Mouse (Mus musculus) G1E (cell line): ENCODE data around the gene Pxn. TPM values are rescaled to one million over a fixed set of nuclear protein-coding genes. Genes with fewer than 3 reads are reported as not detected.

Source experiments
- ATAC-seq: 2 replicates; pipeline ENCODE4 v1.8.0; 2016; ENCODE audit warnings: mild to moderate bottlenecking; ENCODE audit not compliant: insufficient number of reproducible peaks, poor library complexity, low FRiP score, severe bottlenecking; ENCODE audit errors: extremely low read depth
- DNase-seq: peaks from one replicate; pipeline ENCODE4 v3.0.0; 2012; ENCODE audit warnings: low spot score
- H3K27me3 ChIP-seq: 2 replicates; pipeline ENCODE4 v1.6.1; 2012; ENCODE audit warnings: mild to moderate bottlenecking, low read length, inconsistent platforms; ENCODE audit not compliant: insufficient read depth
- H3K36me3 ChIP-seq: replicated peaks from 2 replicates; pipeline ENCODE3; 2012; ENCODE audit warnings: mild to moderate bottlenecking, inconsistent platforms
- H3K4me1 ChIP-seq: 2 replicates; pipeline ENCODE4 v1.6.1; 2012; ENCODE audit warnings: low read depth, low read length, inconsistent platforms, mixed read lengths; ENCODE audit not compliant: insufficient read depth
- H3K4me3 ChIP-seq: 2 replicates; pipeline ENCODE4 v1.5.1; 2012; ENCODE audit warnings: low read depth, mild to moderate bottlenecking, inconsistent platforms, low read length, moderate library complexity, mixed read lengths
- H3K9me3 ChIP-seq: replicated peaks from 2 replicates; pipeline ENCODE4 v1.6.1; 2012; ENCODE audit warnings: inconsistent platforms
- CTCF ChIP-seq: IDR thresholded peaks from 2 replicates; pipeline ENCODE4 v1.5.1; 2012; ENCODE audit warnings: low read depth, low read length, inconsistent platforms, mixed read lengths
- GATA1 ChIP-seq: IDR thresholded peaks from 2 replicates; pipeline ENCODE4 v1.6.1; 2012; ENCODE audit warnings: borderline replicate concordance, low read length, inconsistent platforms, mixed read lengths
- GATA2 ChIP-seq: IDR thresholded peaks from 2 replicates; pipeline ENCODE4 v1.6.1; 2012; ENCODE audit warnings: low read depth, low read length, inconsistent platforms, borderline replicate concordance
- POLR2AphosphoS5 ChIP-seq: IDR thresholded peaks from 2 replicates; pipeline ENCODE4 v1.6.1; 2012; ENCODE audit warnings: low read depth, low read length, inconsistent platforms; ENCODE audit not compliant: insufficient replicate concordance
- TAL1 ChIP-seq: conservative IDR thresholded peaks from 2 replicates; pipeline ENCODE4 v1.6.1; 2012; ENCODE audit warnings: low read depth, low read length, inconsistent platforms, mixed read lengths
- polyA plus RNA-seq: library from polyadenylated mRNA; stranded (reverse); fragments of >175 nt; gene quantifications from 2 replicates; pipeline ENCODE4 v1.2.3, GENCODE M21; 2012
- total RNA-seq, 2 experiments: library from RNA; stranded (forward) in 1 of 2; stranded (reverse) in 1 of 2; fragments of 200-1000 nt in 1 of 2; fragments of >200 nt in 1 of 2; fragmentation: Nextera tagmentation in 1 of 2; gene quantifications; 2 replicates each; pipeline ENCODE4 v1.2.3; 2014 to 2017

Pxn gene
- total and polyA plus RNA-seq, 3 experiments, result 14.2 to 62.9 (median 17.8) TPM

GRCm38 (mm10) chr5:115554536-115555291 lies 48.2 kb downstream of the Pxn start:
- Histone ChIP-seq H3K27me3 (peaks cover 2% of the 10 kb centered on the region; the same call in 1 of the 2 replicates), H3K36me3 (peaks cover 59% of the 10 kb centered on the region)
- no peak for DNase-seq

GRCm38 (mm10) chr5:115556217-115556616 lies 49.7 kb downstream of the Pxn start:
- H3K9me3 ChIP-seq, result no peaks in the 10 kb centered on the region
- H3K27me3 ChIP-seq, result no peaks in the 10 kb centered on the region
- no peak for TF ChIP-seq TAL1
- peak; percentile 95 for TF ChIP-seq CTCF
- no peak for TF ChIP-seq POLR2AphosphoS5
- TF ChIP-seq GATA2, result no peak
- TF ChIP-seq GATA1, result no peak
- peaks cover 12% of the 10 kb centered on the region for H3K4me1 ChIP-seq
- H3K36me3 ChIP-seq, result peaks cover 55% of the 10 kb centered on the region
- no peak overlapping the region for H3K4me3 ChIP-seq
- DNase-seq (peak; percentile 63), ATAC-seq (no peak)

More at GRCm38 (mm10) chr5:115554536-115555291, 48.2 kb downstream of the Pxn start:
- no peak for TF ChIP-seq POLR2AphosphoS5
- peaks cover 12% of the 10 kb centered on the region for H3K4me1 ChIP-seq
- H3K4me3 ChIP-seq, result no peak overlapping the region
- H3K9me3 ChIP-seq, result no peaks in the 10 kb centered on the region
- ATAC-seq, result no peak

- no peak overlapping the region for H3K4me3 ChIP-seq
- DNase-seq (no peak), ATAC-seq (no peak)
- peaks cover 54% of the 10 kb centered on the region for H3K36me3 ChIP-seq
- H3K9me3 ChIP-seq, result no peaks in the 10 kb centered on the region
- H3K27me3 ChIP-seq, result no peaks in the 10 kb centered on the region
- peaks cover 22% of the 10 kb centered on the region for H3K4me1 ChIP-seq
- TF ChIP-seq CTCF (no peak), GATA2 (no peak), TAL1 (no peak), POLR2AphosphoS5 (no peak), GATA1 (no peak)
These were observed 51.8 kb downstream of the Pxn start for GRCm38 (mm10) chr5:115558182-115558794.

GRCm38 (mm10) chr5:115559237-115560101 lies 53.0 kb downstream of the Pxn start, which contains the start of gene Rplp0:
Gene Rplp0, plus strand, starts transcription at chr5:115559467.
- peaks cover 50% of the 10 kb centered on the region for H3K36me3 ChIP-seq
- H3K27me3 ChIP-seq, result no peaks in the 10 kb centered on the region
- DNase-seq (peak; percentile 97), ATAC-seq (peak; percentile 95)
- H3K4me1 ChIP-seq, result peaks cover 25% of the 10 kb centered on the region
- H3K9me3 ChIP-seq, result no peaks in the 10 kb centered on the region
- TF ChIP-seq GATA1, result no peak
- TF ChIP-seq TAL1, result no peak
- peak; percentile 83 for TF ChIP-seq CTCF
- TF ChIP-seq GATA2, result no peak
- TF ChIP-seq POLR2AphosphoS5, result peak; percentile 95
- peak within 1 kb of the TSS; percentile 93 for H3K4me3 ChIP-seq

- Histone ChIP-seq H3K9me3 (no peaks in the 10 kb centered on the region), H3K27me3 (no peaks in the 10 kb centered on the region), H3K4me1 (peaks cover 29% of the 10 kb centered on the region), H3K4me3 (peak overlapping the region; percentile 93), H3K36me3 (peaks cover 44% of the 10 kb centered on the region)
- TF ChIP-seq POLR2AphosphoS5, result no peak
- no peak for TF ChIP-seq GATA1
- TF ChIP-seq GATA2, result no peak
- TF ChIP-seq TAL1, result no peak
- no peak for TF ChIP-seq CTCF
- ATAC-seq (no peak), DNase-seq (no peak)
These were observed 53.9 kb downstream of the Pxn start for GRCm38 (mm10) chr5:115560336-115560905.
